Mouse (Mus musculus): ENCODE measurements at regions not wholly inside any gene's neighbourhood (a gene's known extent, or its start where the extent isn't known, plus 50 kb on each side); places are given as distances from the start of the nearest gene placed in this dataset.

DNA sequence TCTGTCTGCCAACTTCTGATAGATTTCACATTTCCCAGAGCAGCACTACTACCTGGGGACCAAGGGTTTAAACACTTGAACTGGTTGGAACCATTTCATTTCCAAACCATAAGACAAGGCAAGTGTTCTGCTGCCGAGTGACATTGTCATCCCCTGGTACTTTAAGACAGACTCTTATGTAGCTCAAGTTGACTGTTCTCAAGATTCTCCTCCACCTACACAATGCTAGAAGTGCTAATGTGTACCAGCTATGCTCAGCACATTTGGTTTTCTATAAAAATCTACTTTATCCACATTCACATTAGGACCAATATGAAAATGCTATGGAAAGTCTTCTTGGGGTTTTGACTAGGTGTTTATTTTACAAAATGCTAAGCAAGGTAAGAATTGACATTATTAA, 357.3 kb downstream of the Trib2 start:
- TF ChIP-seq CTCF (IDR thresholded peaks at IDR 0.05; ENCODE audit: low read depth, low read length), result no peak
- no peak for TF ChIP-seq POLR2A (IDR thresholded peaks at IDR 0.05; ENCODE audit: borderline replicate concordance, low read depth, low read length)
